Comparison of ENCODE assay signal across 25 mouse cellular contexts in the genomic region with DNA sequence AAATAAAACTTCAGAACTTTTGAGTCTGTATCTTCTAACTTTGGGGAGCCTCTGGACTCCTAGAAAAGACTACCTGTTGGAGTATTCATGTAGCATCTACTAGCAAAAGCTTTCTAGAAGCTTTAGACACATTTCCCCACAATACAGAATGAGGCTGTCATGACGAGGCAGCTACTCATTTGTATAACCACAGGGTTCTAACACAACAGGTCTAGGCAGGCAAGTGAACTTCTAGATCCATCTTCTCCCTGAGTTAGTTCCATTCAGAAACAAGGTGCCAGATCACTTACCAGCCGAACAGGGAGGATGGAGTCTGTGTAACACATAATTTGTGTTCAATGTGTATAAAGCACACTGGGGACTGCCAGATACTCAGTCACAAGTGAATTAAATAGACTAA. TPM values are rescaled to one million over a fixed set of nuclear protein-coding genes. Genes with fewer than 3 reads are reported as not detected.
"Had no signal": no experiment of that assay in that cellular context is flagged by ENCODE, and none has a peak within 500 bp of the region (broad histone marks: within the 10 kb centered on the region; RNA-seq: fewer than 3 reads in every experiment).

No protein-coding gene starts in this region.

- H3K27ac ChIP-seq: embryonic facial prominence, embryonic 10.5 days; embryonic facial prominence, embryonic 12.5 days; embryonic facial prominence, embryonic 13.5 days; embryonic facial prominence, embryonic 15.5 days; forebrain, embryonic 10.5 days; forebrain, embryonic 12.5 days; forebrain, embryonic 13.5 days; forebrain, embryonic 15.5 days; gastrocnemius, adult 2 months; heart, adult 2 months had no signal

- H3K27me3 ChIP-seq: embryonic facial prominence, embryonic 12.5 days; embryonic facial prominence, embryonic 13.5 days; embryonic facial prominence, embryonic 15.5 days; forebrain, embryonic 12.5 days; forebrain, embryonic 13.5 days; forebrain, embryonic 15.5 days had no signal

- H3K4me1 ChIP-seq: embryonic facial prominence, embryonic 10.5 days; embryonic facial prominence, embryonic 12.5 days; embryonic facial prominence, embryonic 13.5 days; embryonic facial prominence, embryonic 15.5 days; forebrain, embryonic 10.5 days; forebrain, embryonic 12.5 days; forebrain, embryonic 13.5 days; forebrain, embryonic 15.5 days had no signal

- H3K9me3 ChIP-seq: embryonic facial prominence, embryonic 10.5 days; embryonic facial prominence, embryonic 12.5 days; embryonic facial prominence, embryonic 13.5 days; embryonic facial prominence, embryonic 15.5 days; forebrain, embryonic 10.5 days; forebrain, embryonic 12.5 days; forebrain, embryonic 13.5 days; forebrain, embryonic 15.5 days had no signal

- DNase-seq: cerebellum, adult 8-10 months; cerebellum, adult 9-10 months; cerebellum, adult 9-11 months; cerebellum, postnatal 10 days; cerebellum, postnatal 14 days; cerebellum, postnatal 25 days; cerebellum, postnatal 36 days; embryo, embryonic 11 days; forebrain, postnatal 0 days; gastrocnemius, adult 2 months; gastrocnemius, postnatal 10 days; gastrocnemius, postnatal 14 days; gastrocnemius, postnatal 25 days; gastrocnemius, postnatal 36 days; heart, adult 18-20 months; heart, adult 2 months had no signal

- H3K4me3 ChIP-seq: embryonic facial prominence, embryonic 10.5 days; embryonic facial prominence, embryonic 12.5 days; embryonic facial prominence, embryonic 13.5 days; embryonic facial prominence, embryonic 15.5 days; erythroblast, embryonic 14.5 days; forebrain, embryonic 10.5 days; forebrain, embryonic 12.5 days; forebrain, embryonic 13.5 days; forebrain, embryonic 15.5 days; gastrocnemius, adult 2 months; heart, adult 2 months had no signal

- H3K4me2 ChIP-seq: embryonic facial prominence, embryonic 12.5 days; embryonic facial prominence, embryonic 13.5 days; embryonic facial prominence, embryonic 15.5 days; forebrain, embryonic 12.5 days; forebrain, embryonic 13.5 days; forebrain, embryonic 15.5 days had no signal

- H3K9ac ChIP-seq: embryonic facial prominence, embryonic 12.5 days; embryonic facial prominence, embryonic 13.5 days; embryonic facial prominence, embryonic 15.5 days; forebrain, embryonic 12.5 days; forebrain, embryonic 13.5 days; forebrain, embryonic 15.5 days; forebrain, postnatal 0 days had no signal

- H3K36me3 ChIP-seq: embryonic facial prominence, embryonic 10.5 days; embryonic facial prominence, embryonic 12.5 days; embryonic facial prominence, embryonic 13.5 days; embryonic facial prominence, embryonic 15.5 days; forebrain, embryonic 10.5 days; forebrain, embryonic 12.5 days; forebrain, embryonic 15.5 days had no signal

RNA-seq across cellular contexts. Expression of gene Cd180, which starts 32.5 kb away (rescaled TPM):
- polyA plus RNA-seq: erythroblast, embryonic 14.5 days had no signal
